Mouse (Mus musculus) MEL-GATA-1-ER (cell line): Measurements from ENCODE around the gene Klk10.

Source experiments
- DNase-seq: peaks from one replicate; pipeline ENCODE4 v3.0.0-alpha.2; 2012; ENCODE audit warnings: low read depth; ENCODE audit errors: extremely low read depth

Klk10 gene

DNA sequence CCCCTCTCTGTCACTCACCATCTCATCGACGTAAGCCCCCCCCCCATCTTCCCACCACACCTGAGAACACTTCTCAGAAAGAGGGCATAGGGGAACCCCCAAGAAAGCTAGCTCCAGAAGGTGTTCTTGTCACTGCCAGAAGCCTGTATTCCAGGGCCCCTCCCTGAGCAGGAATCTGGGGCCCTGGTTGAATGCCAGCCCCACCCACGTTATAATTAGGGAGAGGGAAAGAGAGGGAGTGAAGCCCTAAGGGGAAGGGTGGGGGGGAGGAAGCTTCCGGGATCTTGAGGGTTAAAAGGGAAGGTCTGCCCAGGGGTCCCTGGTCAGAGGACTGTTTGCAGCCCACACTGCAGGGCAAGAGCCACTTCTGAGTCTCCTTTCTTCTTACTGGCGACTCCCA is at the start of gene Klk10:
Gene Klk10, plus strand, starts transcription at position 290 of the 400 bp plus-strand sequence.
- DNase-seq: no peak

DNA sequence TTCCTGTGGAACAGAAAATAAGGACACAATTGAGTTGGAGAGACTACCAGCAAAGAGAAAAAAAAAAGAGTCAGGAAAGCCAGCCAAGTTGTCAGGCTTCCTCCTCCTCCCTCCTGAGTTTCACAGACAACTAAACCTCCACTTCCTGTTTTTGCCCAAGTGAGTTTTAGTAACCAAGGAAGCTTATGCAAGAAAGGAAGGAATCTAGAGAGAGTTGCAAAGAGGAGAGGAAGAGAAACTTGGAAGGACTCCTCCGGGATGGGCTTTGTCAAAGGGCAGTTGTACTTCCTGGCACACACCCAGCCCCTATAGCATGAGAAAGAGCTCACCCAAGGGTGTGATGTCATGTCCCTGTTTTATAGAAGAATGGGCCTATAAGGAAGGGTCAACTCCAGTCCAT is 33.0 kb upstream of the Klk10 start:
- DNase-seq: no peak

DNA sequence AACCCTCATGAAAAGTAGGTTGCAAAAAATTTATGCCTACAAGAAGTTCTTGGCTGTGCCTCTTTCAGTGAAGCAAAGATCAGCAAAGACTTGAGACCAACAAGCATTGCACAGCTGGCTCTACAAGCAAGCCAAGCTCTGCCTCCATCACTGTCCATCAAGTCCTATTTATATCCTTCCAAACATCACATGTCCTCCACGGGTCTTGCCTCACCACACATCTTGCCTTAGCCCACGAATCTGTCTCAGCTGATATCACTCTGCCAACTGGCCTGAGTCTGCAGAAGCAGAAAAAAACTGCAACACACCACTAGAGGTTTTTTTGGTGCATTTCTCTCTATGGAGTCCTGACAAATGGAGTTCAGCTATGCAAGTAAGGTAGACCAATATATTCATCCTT is 28.0 kb upstream of the Klk10 start:
- no peak for DNase-seq

DNA sequence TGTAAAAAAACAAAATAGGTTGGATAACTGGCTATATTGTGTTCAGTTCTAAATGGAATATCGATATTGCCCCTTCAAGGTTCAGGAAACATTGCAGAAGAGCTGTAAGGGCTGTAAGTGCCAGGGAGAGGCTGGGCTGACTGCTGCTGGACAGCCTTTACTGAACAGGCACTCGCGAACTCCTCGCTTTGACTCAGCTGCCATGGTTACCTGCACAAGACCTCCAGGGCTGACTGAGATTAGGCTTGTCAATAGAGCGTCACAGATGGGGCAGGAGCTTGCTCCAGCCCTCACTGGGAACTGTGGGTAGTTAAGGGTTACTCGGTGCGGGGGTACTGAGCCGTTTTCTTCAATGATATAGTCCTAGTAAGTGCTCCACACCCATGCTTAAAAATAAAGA is 14.4 kb upstream of the Klk10 start:
- DNase-seq: no peak

DNA sequence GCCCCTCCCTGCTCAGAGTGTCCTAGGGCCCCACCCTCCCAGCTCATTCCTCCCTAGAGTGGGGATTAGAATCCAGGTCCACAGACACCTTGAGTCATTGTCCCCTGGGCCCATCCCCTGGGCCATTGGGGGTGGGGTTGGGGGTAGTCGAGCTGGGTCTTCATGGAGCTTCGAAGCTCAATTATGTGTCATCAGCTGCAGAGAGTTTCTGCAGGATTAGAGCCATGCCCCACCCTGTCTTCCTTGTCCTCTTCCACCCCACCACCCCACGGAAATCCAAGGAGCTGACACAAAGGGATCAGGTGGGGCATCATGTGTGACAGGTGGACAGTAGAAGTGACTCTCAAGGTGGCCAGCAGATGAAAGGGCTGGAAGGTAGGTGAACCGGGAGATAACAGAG is 12.2 kb upstream of the Klk10 start, which contains the start of gene Klk12:
Gene Klk12, plus strand, starts transcription at position 301 of the 400 bp plus-strand sequence.
- DNase-seq: no peak

DNA sequence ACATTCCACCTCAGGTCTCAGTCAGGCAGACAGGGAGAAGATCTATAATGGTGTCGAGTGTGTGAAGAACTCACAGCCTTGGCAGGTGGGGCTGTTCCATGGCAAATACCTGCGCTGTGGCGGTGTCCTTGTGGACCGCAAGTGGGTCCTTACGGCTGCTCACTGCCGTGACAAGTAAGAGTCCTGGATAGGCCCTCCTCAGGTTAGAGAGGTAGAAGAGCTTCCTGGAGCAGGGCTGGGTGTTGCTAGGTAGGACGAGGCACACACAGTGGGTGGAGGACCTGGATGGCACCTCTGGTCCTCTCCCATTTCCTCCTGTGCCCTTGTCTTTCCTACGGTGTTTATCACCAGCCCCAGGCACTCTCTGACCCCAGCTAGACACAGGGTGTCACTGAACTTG is 11.2 kb upstream of the Klk10 start:
- no peak for DNase-seq

DNA sequence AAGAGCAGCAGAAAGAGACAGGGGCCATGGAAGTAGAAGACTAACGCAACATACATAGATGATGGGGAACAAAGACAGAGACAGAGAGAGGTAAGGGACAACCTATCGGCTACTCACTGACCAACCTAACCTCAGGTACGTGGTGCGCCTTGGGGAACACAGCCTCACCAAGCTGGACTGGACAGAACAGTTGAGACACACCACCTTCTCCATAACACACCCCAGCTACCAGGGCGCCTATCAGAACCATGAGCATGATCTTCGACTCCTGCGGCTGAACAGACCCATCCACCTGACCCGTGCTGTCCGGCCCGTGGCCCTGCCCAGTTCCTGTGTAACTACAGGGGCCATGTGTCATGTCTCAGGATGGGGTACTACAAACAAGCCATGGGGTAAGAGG is 10.1 kb upstream of the Klk10 start:
- no peak for DNase-seq

DNA sequence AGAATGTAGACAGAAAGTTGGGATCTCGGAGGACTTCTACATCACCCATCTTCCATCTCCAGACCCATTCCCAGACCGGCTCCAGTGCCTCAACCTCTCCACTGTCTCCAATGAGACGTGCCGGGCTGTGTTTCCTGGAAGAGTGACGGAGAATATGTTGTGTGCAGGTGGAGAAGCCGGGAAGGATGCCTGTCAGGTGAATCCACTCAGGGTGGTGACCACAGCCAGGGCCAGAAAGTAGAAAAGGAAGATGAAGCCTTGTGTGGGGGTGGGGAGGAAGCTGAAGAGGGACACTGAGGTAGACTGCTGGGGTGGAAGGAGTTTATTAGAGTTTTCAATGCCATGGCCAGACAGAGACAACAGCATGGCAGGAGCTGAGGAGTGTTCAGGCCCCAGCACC is 8.9 kb upstream of the Klk10 start:
- no peak for DNase-seq

DNA sequence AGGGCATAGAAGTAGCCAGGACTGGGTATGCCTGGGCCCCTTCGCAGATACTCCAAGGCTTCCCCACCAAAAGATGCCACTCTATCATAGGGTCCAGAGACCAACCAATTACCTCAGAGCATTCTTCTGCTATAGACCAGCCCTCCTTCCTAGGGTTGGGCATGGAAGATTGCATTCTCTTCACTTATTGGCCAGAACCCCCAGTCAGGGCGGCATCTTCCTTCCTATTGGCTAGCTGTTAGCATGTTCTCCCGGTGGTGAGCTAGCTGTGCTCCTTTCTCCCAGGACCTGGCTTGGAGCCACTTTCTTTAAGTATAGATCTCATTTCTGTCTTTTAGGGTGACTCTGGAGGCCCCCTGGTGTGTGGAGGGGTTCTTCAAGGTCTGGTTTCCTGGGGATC is 7.9 kb upstream of the Klk10 start:
- no peak for DNase-seq

DNA sequence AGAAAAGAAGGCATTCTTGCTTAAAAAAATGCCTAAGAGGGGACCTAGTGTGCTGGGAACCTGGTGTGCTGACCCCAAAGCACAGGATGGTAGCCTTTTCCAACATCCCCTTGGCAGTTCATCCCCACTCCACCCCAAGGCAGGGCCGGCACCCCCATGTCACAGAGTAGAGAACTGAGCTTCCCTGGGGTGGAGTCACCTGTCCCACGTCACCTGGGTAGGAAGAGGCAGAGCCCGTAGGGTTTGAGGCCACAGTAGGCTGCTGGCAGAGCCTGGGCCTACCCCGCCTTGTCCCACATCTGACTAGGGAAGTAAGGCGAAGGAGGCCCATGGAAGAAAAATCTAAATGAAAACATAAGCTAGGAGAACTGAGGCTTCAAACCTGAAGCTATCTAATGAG is 6.5 kb upstream of the Klk10 start, which contains the start of gene Klk11:
Gene Klk11, plus strand, starts transcription at position 241 of the 400 bp plus-strand sequence.
- DNase-seq: no peak

DNA sequence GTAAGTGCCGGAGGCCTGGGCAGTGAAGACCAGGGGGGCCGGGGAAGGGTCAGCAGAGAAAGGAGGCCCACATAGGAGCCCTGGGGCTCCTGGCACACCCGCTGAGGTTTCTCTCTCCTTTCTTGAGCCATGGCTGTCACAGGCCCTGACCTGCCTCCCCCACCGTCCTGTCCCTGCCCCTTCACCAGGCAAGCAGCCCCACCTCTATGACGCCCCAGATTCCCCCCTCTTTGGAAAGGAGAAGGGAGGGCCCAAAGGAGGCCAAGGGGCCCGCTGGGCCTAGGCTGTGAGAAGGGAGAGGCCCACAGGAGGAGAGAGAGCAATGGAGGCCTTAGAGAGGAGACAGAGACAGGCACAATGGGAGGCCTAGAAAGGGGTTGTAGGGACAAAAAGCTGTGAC is 6.0 kb upstream of the Klk10 start:
- no peak for DNase-seq

DNA sequence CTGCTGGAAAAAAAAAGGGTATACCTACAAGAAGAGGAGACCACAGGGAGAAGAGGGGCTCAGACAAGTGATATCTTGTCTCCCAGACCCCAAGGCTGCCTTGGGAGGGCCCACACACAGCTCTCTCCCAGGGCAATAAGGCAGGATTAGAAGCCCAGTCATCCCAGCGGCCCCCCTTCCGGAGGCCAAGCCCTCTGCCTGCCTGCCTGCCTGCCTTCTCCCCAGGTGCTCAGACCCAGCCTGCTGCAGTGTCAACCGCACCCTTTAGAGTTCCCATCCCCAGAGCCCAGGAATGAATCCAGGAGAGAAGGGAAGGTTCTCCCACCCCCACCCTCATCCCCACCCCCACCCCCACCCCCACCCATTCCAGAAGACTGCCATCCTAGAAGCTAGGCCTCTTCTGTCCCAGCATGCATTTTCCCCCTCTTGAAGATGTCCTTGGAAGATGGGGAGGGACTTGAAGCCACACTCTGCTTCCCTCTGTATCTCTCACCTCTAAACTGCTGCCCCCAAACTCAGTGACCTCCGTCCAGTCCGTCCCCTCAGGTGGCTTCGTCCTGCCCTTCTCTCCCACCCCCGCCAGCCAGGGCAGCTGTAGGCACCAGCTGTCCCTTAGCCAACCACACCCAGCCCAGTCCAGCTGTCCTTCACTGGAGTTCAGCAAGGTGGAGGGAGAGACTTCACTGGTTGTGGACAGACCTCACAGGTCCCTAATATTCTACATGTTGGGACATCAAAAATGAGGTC is 5.4 kb upstream of the Klk10 start:
- no peak for DNase-seq

DNA sequence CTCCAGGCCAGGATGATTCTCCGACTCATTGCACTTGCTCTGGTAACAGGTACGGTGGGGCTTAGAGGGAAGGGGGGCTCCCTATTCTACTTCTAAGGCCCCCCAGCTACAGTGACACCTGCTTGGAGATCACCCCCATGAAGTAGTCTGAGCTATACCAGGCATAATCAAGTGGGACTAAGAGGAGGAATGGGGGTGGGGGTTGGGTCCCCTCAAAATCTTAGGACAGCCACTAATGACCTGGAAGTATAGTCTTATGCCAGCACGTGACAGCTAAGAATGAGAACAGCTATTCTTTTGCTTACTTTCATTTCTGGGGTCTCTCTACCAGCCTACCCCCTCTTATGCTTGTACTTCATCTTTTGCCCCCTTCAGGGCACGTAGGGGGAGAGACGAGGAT is 4.3 kb upstream of the Klk10 start:
- no peak for DNase-seq

DNA sequence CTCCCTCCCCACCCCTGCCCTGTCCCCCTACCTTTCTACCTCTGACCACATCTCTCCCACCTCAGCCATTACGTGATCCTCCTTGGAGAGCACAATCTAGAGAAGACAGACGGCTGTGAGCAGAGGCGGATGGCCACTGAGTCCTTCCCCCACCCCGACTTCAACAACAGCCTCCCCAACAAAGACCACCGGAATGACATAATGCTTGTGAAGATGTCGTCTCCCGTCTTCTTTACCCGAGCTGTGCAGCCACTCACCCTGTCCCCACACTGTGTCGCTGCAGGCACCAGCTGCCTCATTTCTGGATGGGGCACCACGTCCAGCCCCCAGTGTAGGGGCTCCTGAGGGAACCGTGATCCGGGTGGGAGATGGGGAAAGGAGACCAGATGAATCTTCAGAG is 3.4 kb upstream of the Klk10 start:
- no peak for DNase-seq

DNA sequence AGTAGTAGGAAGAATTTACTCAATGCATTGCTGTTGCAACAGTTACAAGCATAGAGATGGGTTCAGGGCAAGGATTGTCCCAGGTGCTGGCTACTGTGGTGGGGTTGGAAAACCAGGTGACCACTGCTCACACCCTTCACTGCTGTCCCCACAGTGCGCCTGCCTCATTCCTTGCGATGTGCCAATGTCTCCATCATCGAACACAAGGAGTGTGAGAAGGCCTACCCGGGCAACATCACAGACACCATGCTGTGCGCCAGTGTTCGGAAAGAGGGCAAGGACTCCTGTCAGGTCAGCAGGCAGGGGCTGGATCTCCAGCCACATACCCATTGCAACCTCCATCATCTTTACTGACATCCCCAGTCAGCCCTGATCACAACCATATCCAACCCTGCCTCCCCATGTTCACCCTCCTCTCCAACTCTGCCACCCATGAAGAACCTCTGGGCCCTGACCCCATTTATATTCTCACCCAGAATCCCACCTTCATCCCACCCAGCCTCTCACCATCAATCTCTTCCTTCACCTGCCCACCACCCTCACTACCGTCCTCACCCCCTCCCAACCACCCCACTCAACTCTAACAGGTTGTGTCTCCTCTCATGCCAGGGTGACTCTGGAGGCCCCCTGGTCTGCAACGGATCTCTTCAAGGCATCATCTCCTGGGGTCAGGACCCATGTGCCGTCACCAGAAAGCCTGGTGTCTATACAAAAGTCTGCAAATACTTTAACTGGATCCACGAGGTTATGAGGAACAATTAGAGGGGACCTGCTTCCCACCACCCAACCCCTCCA is 2.5 kb upstream of the Klk10 start:
- DNase-seq: no peak

DNA sequence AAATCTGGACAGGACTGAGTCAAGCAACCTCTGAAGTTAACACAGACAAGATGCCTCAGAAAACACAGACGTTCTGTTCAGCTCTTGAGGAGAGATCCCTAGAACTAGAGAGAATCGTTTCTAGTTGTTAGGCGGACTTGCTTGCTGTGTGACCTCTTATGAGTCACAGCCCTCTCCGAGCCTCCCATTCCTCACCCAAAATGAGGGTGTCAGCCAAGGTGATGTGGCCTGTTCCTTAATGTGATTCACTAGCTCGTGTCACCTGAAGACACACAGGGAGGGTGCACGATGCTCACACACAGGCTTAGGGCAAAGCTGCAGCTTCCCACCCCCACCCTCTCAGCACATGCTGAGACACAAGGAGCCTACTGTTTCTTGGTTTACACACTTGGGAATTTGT is 594 bp upstream of the Klk10 start:
- DNase-seq: no peak

DNA sequence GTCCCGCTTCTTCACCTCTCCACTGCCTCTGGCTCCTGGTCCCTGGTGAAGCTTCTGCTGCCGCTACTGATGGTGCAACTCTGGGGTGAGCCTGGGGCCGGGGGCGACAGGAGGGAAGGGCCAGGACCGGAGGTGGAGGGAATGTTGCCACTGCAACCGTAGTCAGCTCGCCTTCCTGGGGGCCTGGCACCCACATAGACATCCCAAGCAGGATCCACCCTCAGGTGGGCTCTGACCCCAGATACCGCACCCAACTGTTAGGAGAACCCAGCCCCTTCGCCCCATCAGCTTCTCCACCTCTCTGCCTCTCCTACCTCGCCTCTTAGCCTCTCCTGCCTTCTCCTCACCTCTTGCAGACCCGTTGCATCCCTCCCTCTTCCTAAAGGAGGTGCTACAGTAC is 706 bp downstream of the Klk10 start:
- no peak for DNase-seq

DNA sequence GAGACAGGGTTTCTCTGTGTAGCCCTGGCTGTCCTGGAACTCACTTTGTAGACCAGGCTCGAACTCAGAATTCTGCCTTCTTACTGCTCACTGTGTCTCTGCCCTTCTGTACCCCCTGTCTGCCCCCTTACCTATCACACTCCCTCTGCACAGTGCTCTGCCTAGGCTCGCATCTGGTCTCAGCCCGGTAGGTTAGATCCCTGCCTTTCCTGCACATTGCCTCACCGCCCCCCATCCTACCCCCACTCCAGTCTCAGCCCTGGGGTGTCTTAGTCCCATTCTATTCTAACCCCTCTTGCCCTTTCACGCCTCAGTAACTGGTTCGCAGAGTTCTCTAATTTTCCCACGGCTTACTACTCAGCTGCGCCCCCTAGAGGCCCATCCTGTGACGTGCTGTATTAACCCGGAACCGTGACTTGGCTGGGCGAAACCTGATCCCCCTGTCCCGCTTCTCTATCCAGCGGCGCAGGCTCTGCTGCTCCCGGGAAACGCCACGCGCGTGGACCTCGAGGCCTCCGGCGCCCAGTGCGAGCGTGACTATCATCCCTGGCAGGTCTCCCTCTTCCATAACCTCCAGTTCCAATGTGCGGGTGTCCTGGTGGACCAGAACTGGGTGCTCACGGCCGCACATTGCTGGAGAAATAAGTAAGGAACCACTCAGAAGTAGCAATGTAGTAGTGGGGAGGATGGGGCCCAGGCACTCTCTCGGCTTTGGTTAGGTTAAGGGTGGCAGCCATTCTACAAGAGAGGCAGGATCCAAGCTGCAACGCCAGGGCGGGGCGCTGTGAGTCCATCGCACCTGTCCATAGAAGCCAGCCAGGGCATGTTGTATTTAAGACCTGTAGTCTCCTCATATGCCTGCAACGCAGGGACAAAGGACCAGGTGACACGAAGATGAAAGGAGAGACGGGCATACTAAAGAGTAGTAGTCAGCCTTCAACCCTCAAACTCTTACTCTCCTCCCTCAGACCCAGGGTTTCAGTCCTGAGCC is 1.7 kb downstream of the Klk10 start:
- DNase-seq: no peak

DNA sequence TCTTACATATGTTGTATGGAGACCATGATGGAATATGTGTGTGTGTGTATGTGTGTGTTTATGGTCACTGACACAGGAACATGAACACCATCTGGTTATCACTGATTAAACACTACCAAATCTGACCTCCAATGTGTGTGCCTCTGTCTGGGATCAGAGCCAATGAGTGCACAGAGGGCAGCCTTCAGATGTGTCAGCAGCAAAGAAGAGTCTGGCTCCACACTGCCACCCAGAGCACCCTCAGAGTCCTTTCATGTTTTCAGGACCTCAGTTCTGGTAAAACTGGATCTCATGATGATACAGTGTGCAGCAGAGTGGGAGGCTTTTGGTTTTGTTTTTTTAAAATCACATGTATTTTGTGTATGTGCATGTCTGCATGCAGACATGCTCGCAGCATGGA is 4.5 kb downstream of the Klk10 start:
- no peak for DNase-seq

DNA sequence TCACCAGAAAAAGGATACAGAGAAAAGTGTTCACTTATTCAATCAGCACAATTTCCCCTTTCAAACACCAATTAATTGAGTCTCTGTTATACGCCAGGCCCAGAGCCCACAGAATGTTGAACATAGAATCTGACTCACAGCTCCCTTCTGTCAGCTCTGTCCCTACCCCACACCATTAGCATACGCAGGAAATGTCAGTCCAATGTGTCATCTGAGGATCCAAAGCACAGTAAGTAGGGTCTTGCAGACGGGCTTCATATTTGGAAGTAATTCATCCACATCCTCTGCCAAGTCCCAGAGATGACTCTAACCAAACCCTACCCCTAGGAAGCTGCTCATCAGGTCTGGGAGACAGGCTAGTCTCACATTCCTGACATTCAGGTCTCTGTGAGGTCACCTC is 7.3 kb downstream of the Klk10 start:
- DNase-seq: no peak

DNA sequence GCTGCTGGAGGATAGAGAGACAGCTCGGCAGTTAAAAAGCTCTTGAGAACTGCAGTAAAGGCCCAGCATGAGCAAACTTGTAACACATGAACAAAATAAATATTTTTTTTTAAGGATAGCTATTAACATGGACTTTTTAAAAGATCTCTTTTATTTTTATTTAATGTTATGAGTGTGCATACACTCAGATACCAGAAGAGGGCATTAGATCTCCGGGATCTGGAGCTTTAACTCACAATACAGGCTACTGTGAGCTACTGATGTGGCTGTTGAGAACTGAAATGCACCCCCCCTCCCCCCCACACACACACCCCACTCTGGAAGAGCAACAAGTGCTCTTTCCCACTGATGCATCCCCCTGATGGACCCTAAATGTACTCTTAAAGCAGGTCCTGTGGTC is 8.5 kb downstream of the Klk10 start:
- no peak for DNase-seq

DNA sequence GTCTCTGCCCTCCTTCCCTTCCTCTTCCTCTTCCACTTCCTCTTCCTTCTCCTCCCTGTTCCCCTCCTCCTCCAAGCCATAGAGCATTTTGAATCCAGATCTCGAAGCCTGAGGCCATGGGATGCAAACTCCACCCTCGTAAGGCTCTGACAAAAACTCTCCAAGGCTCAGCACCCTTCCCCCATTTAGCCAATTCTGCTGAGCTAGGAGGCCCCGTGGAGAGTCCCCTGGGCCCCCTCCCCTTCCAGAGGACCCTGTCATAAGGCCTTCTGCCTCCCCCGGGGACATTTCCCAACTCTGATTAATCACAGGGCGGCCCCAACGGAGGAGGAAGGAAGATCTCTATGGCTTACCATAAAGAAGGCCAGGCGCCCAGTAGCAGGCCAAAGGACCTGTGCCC is 10.8 kb downstream of the Klk10 start, which contains the start of gene Klk9:
Gene Klk9, plus strand, starts transcription at position 301 of the 400 bp plus-strand sequence.
- no peak for DNase-seq
